Mouse (Mus musculus) urinary bladder, postnatal 0 days (tissue): ENCODE results near the gene Rsc1a1. TPM values are rescaled to one million over a fixed set of nuclear protein-coding genes. Genes with fewer than 3 reads are reported as not detected.

ENCODE experiments used
- polyA plus RNA-seq: library from polyadenylated mRNA; unstranded; fragments of >200 nt; fragmentation: Nextera tagmentation; extraction: Ambion mirVana; gene quantifications from 2 replicates; pipeline ENCODE4 v1.2.1, GENCODE M21; 2015

Rsc1a1 gene
- polyA plus RNA-seq: not detected in 2 replicates

DNA sequence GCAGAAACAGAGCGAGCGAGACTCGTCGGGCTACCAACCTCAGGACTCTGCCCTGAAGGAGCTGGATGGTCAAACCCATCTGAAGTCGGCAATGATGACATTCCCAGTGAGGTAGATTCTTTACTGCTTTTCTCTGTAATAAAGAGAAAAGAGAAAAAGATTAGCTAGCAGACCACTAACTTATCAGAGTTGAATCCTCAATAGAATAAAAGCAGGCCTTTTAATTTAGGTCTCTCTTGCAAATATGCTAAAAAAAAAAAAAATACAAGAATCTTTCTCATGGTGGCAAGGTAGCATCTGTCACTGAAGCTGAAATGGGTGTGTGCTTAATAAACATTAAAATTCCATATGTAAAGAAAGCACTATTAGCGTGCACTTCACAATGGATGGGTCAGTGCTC lies at the start of gene Rsc1a1:
TSS of gene Rsc1a1 (minus strand) at position 101 of the 400 bp plus-strand sequence.

DNA sequence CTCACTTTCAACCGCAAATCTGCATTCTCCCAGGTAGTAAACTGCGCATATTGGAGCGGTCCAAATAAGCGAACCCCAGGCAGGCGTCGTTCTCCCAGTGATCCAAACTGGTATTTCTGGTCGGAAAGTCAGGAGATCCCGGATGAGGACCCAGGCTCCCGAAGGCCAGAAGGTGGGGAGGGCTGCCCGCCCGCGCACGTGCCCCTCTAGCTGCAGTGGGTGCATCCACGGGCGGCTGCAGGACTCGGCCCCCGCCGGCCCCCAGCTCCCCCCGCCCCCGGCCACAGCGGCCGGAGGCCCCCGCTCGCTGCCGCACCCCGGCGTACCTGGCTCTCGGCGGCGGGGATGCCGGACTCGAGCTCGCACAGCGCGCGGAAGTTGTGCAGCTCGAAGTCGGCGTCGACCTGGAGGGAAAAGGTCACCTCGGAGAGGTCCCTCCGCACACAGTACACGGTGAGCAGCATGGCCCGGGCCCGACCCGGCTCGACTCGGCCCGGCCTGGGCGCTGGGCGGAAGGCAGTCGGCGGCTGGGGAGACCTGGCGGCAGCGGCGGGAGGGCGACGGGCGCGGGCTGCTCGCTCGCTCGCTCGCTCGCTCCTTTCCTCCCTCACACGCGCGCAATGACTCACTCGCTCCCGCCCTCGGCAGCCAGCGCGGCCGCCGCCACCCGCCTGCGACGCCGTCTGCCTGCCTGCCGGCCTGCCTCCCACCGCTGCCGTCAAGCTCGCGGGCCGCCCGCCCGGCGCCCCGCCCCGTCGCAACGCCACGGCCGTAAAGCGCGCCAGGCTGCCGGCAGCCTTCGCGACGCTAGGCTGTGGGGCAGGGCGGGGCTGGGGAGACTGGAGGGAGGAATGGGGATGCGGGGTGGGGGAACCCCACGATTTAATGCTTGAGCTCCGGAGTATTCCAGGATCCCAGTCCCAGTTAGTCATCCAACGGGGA lies 37.6 kb upstream of the Rsc1a1 start, which contains the start of gene Ddi2:
TSS of gene Ddi2 (minus strand) at position 689 of the 942 bp plus-strand sequence.

DNA sequence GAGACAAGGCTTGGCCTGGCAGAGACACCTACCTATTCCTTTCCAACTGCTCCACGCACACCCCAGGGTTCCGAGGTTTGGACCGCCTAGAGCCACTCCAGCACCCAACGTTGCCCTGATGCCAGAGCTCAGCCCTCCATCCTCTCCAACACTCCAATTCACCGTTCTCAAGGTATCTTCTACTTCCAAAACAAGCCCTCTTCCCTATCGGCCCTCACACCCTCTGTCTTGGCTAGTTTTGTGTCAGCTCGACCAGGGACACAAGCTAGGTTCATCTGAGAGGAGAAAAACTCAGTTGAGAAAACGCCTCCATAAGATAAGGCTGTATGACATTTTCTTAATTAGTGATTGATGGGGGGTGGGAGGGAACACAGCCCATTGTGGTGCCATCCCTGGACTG lies 20.6 kb downstream of the Rsc1a1 start, which contains the start of gene Plekhm2:
TSS of gene Plekhm2 (minus strand) at position 101 of the 400 bp plus-strand sequence.

Other genes starting within 250 kb of the Rsc1a1 start
- gene Srarp, start 249.5 kb downstream of the Rsc1a1 start, polyA plus RNA-seq: not detected in 2 replicates
- 14.6 and 15.7 TPM in 2 replicates for gene Zbtb17, start 240.9 kb downstream of the Rsc1a1 start, polyA plus RNA-seq
- gene Spen, start 147.0 kb downstream of the Rsc1a1 start, polyA plus RNA-seq: 4.5 and 4.8 TPM in 2 replicates
- 173 and 207 TPM in 2 replicates for gene Fblim1, start 79.5 kb downstream of the Rsc1a1 start, polyA plus RNA-seq
- 0.20 and 0.74 TPM in 2 replicates for gene Tmem82, start 67.0 kb downstream of the Rsc1a1 start, polyA plus RNA-seq
- 0.05 TPM in 1 of 2 replicates, not detected in the other for gene Slc25a34, start 61.8 kb downstream of the Rsc1a1 start, polyA plus RNA-seq
- 3.6 and 3.7 TPM in 2 replicates for gene Plekhm2, start 20.7 kb downstream of the Rsc1a1 start, polyA plus RNA-seq
- gene Ddi2, start 37.8 kb upstream of the Rsc1a1 start, polyA plus RNA-seq: 25.7 and 29.0 TPM in 2 replicates
- 0.20 TPM in 1 of 2 replicates, not detected in the other for gene Agmat, start 61.1 kb upstream of the Rsc1a1 start, polyA plus RNA-seq
- 7.7 and 9.1 TPM in 2 replicates for gene Dnajc16, start 105.3 kb upstream of the Rsc1a1 start, polyA plus RNA-seq
- gene Casp9, start 108.0 kb upstream of the Rsc1a1 start, polyA plus RNA-seq: 11.0 and 14.0 TPM in 2 replicates
- not detected in 2 replicates for gene Cela2a, start 140.6 kb upstream of the Rsc1a1 start, polyA plus RNA-seq
- gene Ctrc, start 160.8 kb upstream of the Rsc1a1 start, polyA plus RNA-seq: not detected in 2 replicates
- 76.9 and 80.6 TPM in 2 replicates for gene Efhd2, start 189.3 kb upstream of the Rsc1a1 start, polyA plus RNA-seq